Mouse (Mus musculus): ENCODE measurements at regions not wholly inside any gene's neighbourhood (a gene's known extent, or its start where the extent isn't known, plus 50 kb on each side); places are given as distances from the start of the nearest gene placed in this dataset.

GRCm38 (mm10) chr17:6835333-6835916, 52.8 kb upstream of the Ezr start:
- TF ChIP-seq CTCF (IDR thresholded peaks at IDR 0.05; ENCODE audit: borderline replicate concordance, control insufficient read depth, extremely low read depth, insufficient read depth, low read length, poor library complexity), result no peak
- no peak for TF ChIP-seq POLR2A (IDR thresholded peaks at IDR 0.05; ENCODE audit: control insufficient read depth, extremely low read depth, insufficient read depth, low read length, poor library complexity)
